Mouse (Mus musculus): ENCODE results near the gene Kirrel. TPM values are rescaled to one million over a fixed set of nuclear protein-coding genes. Genes with fewer than 3 reads are reported as not detected.

Gene Kirrel
- total and polyA plus RNA-seq, 3 experiments, result not detected

DNA sequence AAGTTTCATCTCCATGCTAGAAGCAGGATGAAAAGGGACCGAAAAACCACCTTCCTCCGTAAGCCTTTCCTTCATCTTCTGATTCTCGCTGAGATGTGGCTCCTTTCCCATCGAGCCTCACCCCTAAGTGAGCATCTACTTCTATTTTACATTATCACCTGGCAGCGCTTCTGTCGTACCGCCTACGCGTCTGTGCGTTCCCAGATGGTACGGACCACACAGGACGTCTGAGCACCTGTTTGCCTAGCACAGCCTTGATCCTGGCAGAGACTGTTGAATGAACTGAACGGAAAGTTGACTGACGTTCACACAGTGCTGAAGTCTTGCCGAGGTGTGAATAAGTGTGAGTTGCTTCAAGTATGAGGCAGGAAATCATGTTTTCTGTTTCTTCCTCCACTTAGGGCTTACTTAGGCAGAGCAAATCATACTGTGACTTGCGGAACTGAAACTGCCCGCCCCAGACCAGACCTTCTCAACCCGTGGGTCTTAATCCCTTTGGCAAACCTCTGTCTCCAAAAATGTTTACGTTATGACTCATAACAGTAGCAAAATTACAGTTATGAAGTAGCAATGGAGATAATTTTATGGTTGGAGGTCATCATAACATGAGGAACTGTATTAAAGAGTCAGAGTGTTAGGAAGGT, 39.8 kb upstream of the Kirrel start (continued):
- TF ChIP-seq JUN (IDR thresholded peaks at IDR 0.05; ENCODE audit: insufficient read depth, low read depth, low read length) (peak; percentile 89), UBTF (IDR thresholded peaks at IDR 0.05; ENCODE audit: low read depth, low read length) (no peak), CHD2 (IDR thresholded peaks at IDR 0.05; ENCODE audit: low read length) (peak; percentile 55; the same call in 1 of the 2 replicates), MEF2A (IDR thresholded peaks at IDR 0.05; ENCODE audit: borderline replicate concordance, low read depth, low read length) (peak; percentile 76), TBP (conservative IDR thresholded peaks at IDR 0.05; ENCODE audit: low read depth, low read length) (0 out of 2 replicates have a peak, but pooled peaks have one; percentile 8), MAZ (IDR thresholded peaks at IDR 0.05; ENCODE audit: low read depth, low read length) (peak; percentile 60; the same call in 1 of the 2 replicates), SIN3A (IDR thresholded peaks at IDR 0.05; ENCODE audit: low read length) (peak; percentile 58; the same call in 1 of the 2 replicates), SMC3 (IDR thresholded peaks at IDR 0.05; ENCODE audit: low read depth, low read length) (no peak), RAD21 (IDR thresholded peaks at IDR 0.05; ENCODE audit: low read depth, low read length) (no peak), MAFK (IDR thresholded peaks at IDR 0.05; ENCODE audit: insufficient replicate concordance, low read length) (0 out of 2 replicates have a peak, but pooled peaks have one; percentile 37), POLR2A (IDR thresholded peaks at IDR 0.05; ENCODE audit: low read depth, low read length) (no peak), ZNF384 (IDR thresholded peaks at IDR 0.05; ENCODE audit: low read depth, low read length) (no peak)

GRCm38 (mm10) chr3:87206336-87207075, 32.0 kb upstream of the Kirrel start:
- in situ Hi-C loops (cut with MboI; ENCODE audit: low pct_ligation_motif_present, low pct_unique_long_range_greater_than_20kb, low sequenced_read_pairs), result no loop called here
- Histone ChIP-seq H3K27me3 (replicated peaks) (peaks cover 10% of the 10 kb centered on the region), H3K36me3 (replicated peaks in 1 of 2; ENCODE audit: control insufficient read depth in 1 of 2, insufficient read depth in 1 of 2, low read length in 1 of 2) (no peaks in the 10 kb centered on the region), H3K9ac (ENCODE audit: insufficient read depth, low read depth) (no peak overlapping the region), H3K27ac (ENCODE audit: insufficient read depth, low read depth) (no peak overlapping the region), H3K4me3 (replicated peaks in 1 of 3; ENCODE audit: low read depth in 2 of 3, low read length in 2 of 3, poor library complexity in 1 of 3) (no peak overlapping the region), H3K79me2 (replicated peaks; ENCODE audit: control insufficient read depth, extremely low read depth, insufficient read depth, poor library complexity, severe bottlenecking) (no peaks in the 10 kb centered on the region), H3K9me3 (replicated peaks; ENCODE audit: low read length) (no peaks in the 10 kb centered on the region), H3K4me2 (ENCODE audit: insufficient read depth, low read depth, poor library complexity, severe bottlenecking) (no peak overlapping the region), H3K4me1 (ENCODE audit: control insufficient read depth in 1 of 2, insufficient read depth in 2 of 2) (no peaks in the 10 kb centered on the region)
- dilution Hi-C loops (cut with MboI; ENCODE audit: extremely low pct_ligation_motif_present, extremely low pct_unique_long_range_greater_than_20kb, low sequenced_read_pairs), result no loop called here
- DNase-seq (ENCODE audit: extremely low read depth), result no peak
- TF ChIP-seq GABPA (IDR thresholded peaks at IDR 0.05; ENCODE audit: insufficient replicate concordance, low read depth, low read length) (no peak), MAX (IDR thresholded peaks at IDR 0.05; ENCODE audit: low read length) (no peak), NRF1 (IDR thresholded peaks at IDR 0.05; ENCODE audit: low read depth, low read length) (no peak), ELF1 (IDR thresholded peaks at IDR 0.05; ENCODE audit: low read depth, low read length) (no peak), USF1 (IDR thresholded peaks at IDR 0.05; ENCODE audit: low read depth, low read length) (no peak), ZNF384 (IDR thresholded peaks at IDR 0.05; ENCODE audit: low read depth, low read length) (no peak), JUND (conservative IDR thresholded peaks at IDR 0.05; ENCODE audit: low read depth, low read length) (no peak), ETS1 (conservative IDR thresholded peaks at IDR 0.05; ENCODE audit: low read depth, low read length) (no peak), RAD21 (IDR thresholded peaks at IDR 0.05; ENCODE audit: low read depth, low read length) (no peak), EP300 (IDR thresholded peaks at IDR 0.05; ENCODE audit: low read length) (no peak), MXI1 (IDR thresholded peaks at IDR 0.05; ENCODE audit: low read depth, low read length) (no peak), MYC (IDR thresholded peaks at IDR 0.05; ENCODE audit: low read depth, low read length) (no peak), NELFE (IDR thresholded peaks at IDR 0.05; ENCODE audit: low read depth, low read length) (no peak), ZKSCAN1 (IDR thresholded peaks at IDR 0.05; ENCODE audit: borderline replicate concordance, low read depth, low read length) (no peak), SIN3A (IDR thresholded peaks at IDR 0.05; ENCODE audit: low read length) (no peak), ZMIZ1 (IDR thresholded peaks at IDR 0.05; ENCODE audit: low read depth, low read length) (no peak), MAZ (IDR thresholded peaks at IDR 0.05; ENCODE audit: low read depth, low read length) (no peak), BHLHE40 (IDR thresholded peaks at IDR 0.05; ENCODE audit: low read depth, low read length) (no peak), USF2 (conservative IDR thresholded peaks at IDR 0.05; ENCODE audit: low read depth, low read length) (no peak)
